8 mouse cellular contexts compared by ENCODE assay signal in genomic region chr4:152039831-152040310, GRCm38 (mm10). TPM values are rescaled to one million over a fixed set of nuclear protein-coding genes. Genes with fewer than 3 reads are reported as not detected.
A peak's percentile ranks its signal among the peaks of the same experiment; 100 is the strongest.
DNase-seq lines count a peak whose midpoint lies in the region; ATAC-seq and TF ChIP-seq lines count a peak whose summit lies in the region.

No protein-coding gene starts in this region.

- TF ChIP-seq POLR2A in heart, adult 2 months (IDR thresholded peaks at IDR 0.05; ENCODE audit: insufficient read depth, low read depth, low read length), result no peak

- no peak for TF ChIP-seq EP300 in heart, adult 2 months (IDR thresholded peaks at IDR 0.05; ENCODE audit: insufficient read depth, low read depth, low read length)
- no peak for TF ChIP-seq EP300 in liver, embryonic 14.5 days (IDR thresholded peaks at IDR 0.05; ENCODE audit: low read depth)

- H3K36me3 ChIP-seq in heart, adult 2 months (ENCODE audit: control insufficient read depth, insufficient read depth, low read length), result no peaks in the 10 kb centered on the region
- peaks cover 47% of the 10 kb centered on the region for H3K36me3 ChIP-seq in E14TG2a.4 (ENCODE audit: insufficient read depth, low read length)
- peaks cover 40% of the 10 kb centered on the region for H3K36me3 ChIP-seq in forebrain, embryonic 14.5 days (ENCODE audit: control insufficient read depth, insufficient read depth, low read length)
- H3K36me3 ChIP-seq in liver, embryonic 14.5 days (replicated peaks; ENCODE audit: control insufficient read depth, insufficient read depth, low read depth), result peaks cover 37% of the 10 kb centered on the region

- no peak for TF ChIP-seq CTCF in heart, adult 2 months (IDR thresholded peaks at IDR 0.05)
- TF ChIP-seq CTCF in E14TG2a.4 (conservative IDR thresholded peaks at IDR 0.05; ENCODE audit: low read length), result no peak
- no peak for TF ChIP-seq CTCF in liver, embryonic 14.5 days (IDR thresholded peaks at IDR 0.05; ENCODE audit: low read depth)

- no peak for DNase-seq in heart, adult 2 months
- no peak for DNase-seq in heart, postnatal 4 days
- DNase-seq in forebrain, embryonic 14.5 days (ENCODE audit: low spot score), result no peak
- no peak for DNase-seq in liver, embryonic 14.5 days (ENCODE audit: low read depth in 3 of 3, low spot score in 3 of 3)
- DNase-seq in spleen, postnatal 36 days (ENCODE audit: low spot score in 2 of 2), result no peak
- DNase-seq in yolk sac, embryonic 10.5 days (ENCODE audit: low spot score), result no peak
- DNase-seq in urinary bladder, adult 18-20 months (ENCODE audit: low spot score in 2 of 2), result no peak

- peak overlapping the region; percentile 98 for H3K4me3 ChIP-seq in heart, adult 2 months
- H3K4me3 ChIP-seq in E14TG2a.4 (replicated peaks; ENCODE audit: low read length), result peak overlapping the region; percentile 99
- H3K4me3 ChIP-seq in forebrain, embryonic 14.5 days (ENCODE audit: low read depth, low read length), result peak overlapping the region; percentile 99
- peak overlapping the region; percentile 83 to 93 for H3K4me3 ChIP-seq in liver, embryonic 14.5 days (ENCODE audit: insufficient read depth in 1 of 2, low read depth in 2 of 2, low read length in 2 of 2)

- H3K27ac ChIP-seq in heart, adult 2 months, result peak overlapping the region; percentile 78; the same call in 1 of the 2 replicates
- no peak overlapping the region for H3K27ac ChIP-seq in forebrain, embryonic 14.5 days (ENCODE audit: low read depth, low read length)
- no peak overlapping the region for H3K27ac ChIP-seq in liver, embryonic 14.5 days

- no peak; the same call in 1 of the 2 replicates for ATAC-seq in forebrain, embryonic 14.5 days
- ATAC-seq in liver, embryonic 14.5 days (ENCODE audit: insufficient read depth), result no peak

- peak overlapping the region; percentile 99 for H3K9ac ChIP-seq in heart, adult 2 months (ENCODE audit: low read depth, low read length)
- H3K9ac ChIP-seq in forebrain, embryonic 14.5 days (ENCODE audit: low read length), result peak overlapping the region; percentile 91
- H3K9ac ChIP-seq in liver, embryonic 14.5 days (replicated peaks), result peak overlapping the region; percentile 67

- no peaks in the 10 kb centered on the region for H3K27me3 ChIP-seq in heart, adult 2 months (ENCODE audit: control insufficient read depth, insufficient read depth, low read length)
- no peaks in the 10 kb centered on the region for H3K27me3 ChIP-seq in E14TG2a.4 (ENCODE audit: insufficient read depth, low read length)
- no peaks in the 10 kb centered on the region for H3K27me3 ChIP-seq in forebrain, embryonic 14.5 days (replicated peaks; ENCODE audit: control insufficient read depth, insufficient read depth, low read length)
- H3K27me3 ChIP-seq in liver, embryonic 14.5 days (ENCODE audit: control insufficient read depth, insufficient read depth, low read length), result no peaks in the 10 kb centered on the region

- intact Hi-C loops in heart, adult 2 months (cut with DNase I), result loop anchor here (2.0 kb wide), 2 partner anchors 57 to 59 kb away; no protein-coding TSS in a partner anchor

- peaks cover 2% of the 10 kb centered on the region for H3K4me1 ChIP-seq in heart, adult 2 months (ENCODE audit: control insufficient read depth, insufficient read depth, low read length)
- H3K4me1 ChIP-seq in E14TG2a.4 (replicated peaks; ENCODE audit: low read depth, low read length), result peaks cover 73% of the 10 kb centered on the region
- H3K4me1 ChIP-seq in forebrain, embryonic 14.5 days (ENCODE audit: control insufficient read depth, insufficient read depth, low read length), result peaks cover 7% of the 10 kb centered on the region
- peaks cover 2 to 6% of the 10 kb centered on the region in 2 experiments; a peak in 3 of 4 replicates for H3K4me1 ChIP-seq in liver, embryonic 14.5 days (replicated peaks; ENCODE audit: control insufficient read depth in 2 of 2, insufficient read depth in 2 of 2, low read length in 1 of 2)

- H3K4me2 ChIP-seq in forebrain, embryonic 14.5 days (ENCODE audit: low read length), result peak overlapping the region; percentile 84
- peak overlapping the region; percentile 75 for H3K4me2 ChIP-seq in liver, embryonic 14.5 days (ENCODE audit: low read depth)

- H3K79me2 ChIP-seq in heart, adult 2 months (replicated peaks; ENCODE audit: control insufficient read depth, insufficient read depth, low read length), result peaks cover 3% of the 10 kb centered on the region

- WGBS in heart, adult 2 months, result 3% methylated on average over 25 of the region's 25 CpGs
- 5% methylated on average over 25 of the region's 25 CpGs for WGBS in forebrain, embryonic 14.5 days
- 2% methylated on average over 25 of the region's 25 CpGs for WGBS in liver, embryonic 14.5 days (ENCODE audit: insufficient replicate concordance)

- no peaks in the 10 kb centered on the region for H3K9me3 ChIP-seq in E14TG2a.4 (ENCODE audit: low read length)
- no peaks in the 10 kb centered on the region for H3K9me3 ChIP-seq in forebrain, embryonic 14.5 days (replicated peaks; ENCODE audit: control insufficient read depth, low read length)
- no peaks in the 10 kb centered on the region for H3K9me3 ChIP-seq in liver, embryonic 14.5 days (ENCODE audit: control insufficient read depth, low read length)

RNA-seq across cellular contexts. Expression of gene Nol9, which starts 0.8 kb away (rescaled TPM):
- total RNA-seq in heart, adult 2 months (2021), result 1 to 10 TPM; 9.7 to 9.8 TPM
- 7.3 and 9.7 TPM in 2 replicates for polyA plus RNA-seq in heart, adult 2 months (2012; rRNA removed)
- 10 to 100 TPM; 11.1 to 13.2 TPM for total RNA-seq in heart, postnatal 4 days (2021)
- 16.1 and 19.8 TPM in 2 replicates for polyA plus RNA-seq in forebrain, embryonic 14.5 days (2014; fragmentation: Nextera tagmentation; extraction: Ambion mirVana)
- polyA plus RNA-seq in liver, embryonic 14.5 days (2012; rRNA removed), result 9.8 and 11.1 TPM in 2 replicates
- polyA plus RNA-seq in liver, embryonic 14.5 days (2014; fragmentation: Nextera tagmentation; extraction: Ambion mirVana), result 11.5 and 16.3 TPM in 2 replicates

RNA-seq across cellular contexts. Expression of gene Tas1r1, which starts 1.5 kb away (rescaled TPM):
- total RNA-seq in heart, adult 2 months (2021), result under 1 TPM; 0.08 to 0.11 TPM
- polyA plus RNA-seq in heart, adult 2 months (2012; rRNA removed), result 0.08 TPM in 1 of 2 replicates, not detected in the other
- under 1 TPM; 0.10 to 0.11 TPM for total RNA-seq in heart, postnatal 4 days (2021)
- polyA plus RNA-seq in forebrain, embryonic 14.5 days (2014; fragmentation: Nextera tagmentation; extraction: Ambion mirVana), result 0.32 and 0.70 TPM in 2 replicates
- polyA plus RNA-seq in liver, embryonic 14.5 days (2012; rRNA removed), result 0.03 and 0.06 TPM in 2 replicates
- not detected in 2 replicates for polyA plus RNA-seq in liver, embryonic 14.5 days (2014; fragmentation: Nextera tagmentation; extraction: Ambion mirVana)

RNA-seq across cellular contexts. Expression of gene Zbtb48, which starts 12.4 kb away (rescaled TPM):
- total RNA-seq in heart, adult 2 months (2021), result 1 to 10 TPM; 4.3 to 5.6 TPM
- polyA plus RNA-seq in heart, adult 2 months (2012; rRNA removed), result 5.0 and 8.8 TPM in 2 replicates
- 10 to 100 TPM; 10.5 to 11.1 TPM for total RNA-seq in heart, postnatal 4 days (2021)
- 17.2 and 21.6 TPM in 2 replicates for polyA plus RNA-seq in forebrain, embryonic 14.5 days (2014; fragmentation: Nextera tagmentation; extraction: Ambion mirVana)
- 8.2 and 10.7 TPM in 2 replicates for polyA plus RNA-seq in liver, embryonic 14.5 days (2012; rRNA removed)
- 6.4 and 8.8 TPM in 2 replicates for polyA plus RNA-seq in liver, embryonic 14.5 days (2014; fragmentation: Nextera tagmentation; extraction: Ambion mirVana)

RNA-seq across cellular contexts. Expression of gene Klhl21, which starts 31.3 kb away (rescaled TPM):
- total RNA-seq in heart, adult 2 months (2021), result 10 to 100 TPM; 69.9 to 93.5 TPM
- 50.4 and 56.2 TPM in 2 replicates for polyA plus RNA-seq in heart, adult 2 months (2012; rRNA removed)
- total RNA-seq in heart, postnatal 4 days (2021), result 10 to 100 TPM; 42.3 to 49.2 TPM
- polyA plus RNA-seq in forebrain, embryonic 14.5 days (2014; fragmentation: Nextera tagmentation; extraction: Ambion mirVana), result 0.69 and 1.8 TPM in 2 replicates
- 4.4 and 5.3 TPM in 2 replicates for polyA plus RNA-seq in liver, embryonic 14.5 days (2012; rRNA removed)
- 2.3 and 2.8 TPM in 2 replicates for polyA plus RNA-seq in liver, embryonic 14.5 days (2014; fragmentation: Nextera tagmentation; extraction: Ambion mirVana)

RNA-seq across cellular contexts. Expression of gene Plekhg5, which starts 32.4 kb away (rescaled TPM):
- 10 to 100 TPM; 11.5 to 16.7 TPM for total RNA-seq in heart, adult 2 months (2021)
- 20.3 and 20.5 TPM in 2 replicates for polyA plus RNA-seq in heart, adult 2 months (2012; rRNA removed)
- 10 to 100 TPM; 35.0 to 35.3 TPM for total RNA-seq in heart, postnatal 4 days (2021)
- 5.0 and 7.1 TPM in 2 replicates for polyA plus RNA-seq in forebrain, embryonic 14.5 days (2014; fragmentation: Nextera tagmentation; extraction: Ambion mirVana)
- 4.5 and 4.7 TPM in 2 replicates for polyA plus RNA-seq in liver, embryonic 14.5 days (2012; rRNA removed)
- polyA plus RNA-seq in liver, embryonic 14.5 days (2014; fragmentation: Nextera tagmentation; extraction: Ambion mirVana), result 2.6 and 4.8 TPM in 2 replicates
